Mouse (Mus musculus) cerebellum, adult 9-11 months (tissue): Measurements from ENCODE around the gene Clstn2.

Source experiments
- DNase-seq: peaks from one replicate; pipeline ENCODE4 v3.0.0; 2022

Clstn2 gene

DNA sequence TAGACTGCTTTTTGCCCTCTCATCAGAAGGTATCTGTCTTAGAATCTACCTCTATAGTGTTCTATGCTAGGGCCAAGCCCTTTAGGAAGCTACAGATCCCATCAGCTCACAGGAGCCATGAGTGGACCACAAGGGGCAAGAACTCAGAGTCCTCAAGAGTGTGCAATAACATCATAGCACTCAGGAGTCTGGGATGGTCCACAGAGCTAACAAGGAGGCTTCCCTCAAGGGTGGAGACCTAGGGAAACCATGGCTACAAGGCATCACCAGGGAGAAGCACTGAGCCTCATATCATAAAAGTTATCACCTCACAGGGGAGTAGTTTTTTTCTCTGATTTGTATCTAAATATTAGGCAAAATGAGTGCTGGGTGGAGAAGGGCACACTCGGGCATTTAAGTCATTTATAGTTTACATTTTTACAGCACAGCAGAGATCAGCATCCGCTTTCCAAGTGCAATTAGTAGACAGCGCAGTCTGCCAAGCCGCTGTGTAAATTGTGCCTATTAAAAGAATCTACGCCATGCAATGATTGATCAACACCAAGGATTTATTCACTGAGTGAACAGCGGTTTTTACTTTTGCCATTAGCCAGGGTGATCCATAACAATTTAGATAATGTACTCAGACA is 82.5 kb downstream of the Clstn2 start:
- DNase-seq, result no peak

DNA sequence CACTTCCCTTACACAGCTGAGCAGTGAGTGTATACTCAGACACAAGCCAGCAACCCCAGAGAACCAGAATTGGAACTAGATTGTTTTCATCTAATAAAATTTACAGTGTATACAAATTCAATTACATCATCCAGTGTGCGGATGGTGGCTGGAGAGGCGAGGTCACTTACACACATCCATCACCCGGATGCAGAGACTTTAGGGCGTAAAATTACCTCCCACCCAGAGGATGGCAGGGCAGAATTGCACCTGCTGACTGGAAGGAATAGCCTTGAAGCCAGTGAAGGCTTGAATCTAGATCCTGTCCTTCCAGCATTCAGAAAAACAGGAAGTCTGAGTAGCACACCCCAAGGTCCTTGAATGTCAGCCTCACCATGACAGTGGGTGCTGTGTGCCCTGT is 113.7 kb downstream of the Clstn2 start:
- no peak for DNase-seq

DNA sequence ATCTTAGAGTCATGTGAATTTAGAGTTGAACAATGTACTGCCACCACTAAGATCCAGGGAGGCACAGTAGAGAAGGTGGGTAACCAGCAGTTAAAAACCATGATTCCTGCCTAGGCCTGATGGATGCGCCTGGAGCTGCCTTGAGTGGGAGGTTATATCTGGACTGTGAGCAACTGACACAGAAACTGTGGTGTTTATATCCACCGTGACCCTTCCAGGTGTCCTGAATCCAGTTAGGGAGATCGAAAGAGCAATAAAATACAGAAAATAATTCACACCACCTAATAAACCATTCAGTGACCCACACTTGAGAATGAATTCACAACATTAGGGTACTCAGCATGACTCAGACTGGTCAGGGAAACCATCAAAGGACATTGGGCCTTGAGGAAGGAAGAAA is 141.6 kb downstream of the Clstn2 start:
- no peak for DNase-seq

DNA sequence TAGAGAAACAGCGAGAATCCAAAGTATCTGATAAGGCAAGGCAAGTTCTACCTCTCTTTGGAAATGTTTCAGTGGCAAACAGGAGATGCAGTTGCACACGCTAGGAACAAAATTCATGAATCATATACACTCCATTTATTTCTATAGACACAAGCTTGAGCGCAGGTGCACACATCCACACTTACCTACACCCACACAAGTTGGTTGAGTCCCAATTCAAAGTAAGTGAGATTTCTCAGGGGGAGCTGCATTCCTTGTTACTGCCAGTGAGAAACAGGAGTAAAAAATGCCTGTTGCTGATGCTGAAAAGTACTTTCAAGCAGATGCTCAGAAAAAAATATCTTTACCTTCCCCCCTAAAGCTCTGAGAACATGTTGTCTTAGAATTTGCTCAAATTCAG is 149.6 kb downstream of the Clstn2 start:
- no peak for DNase-seq

DNA sequence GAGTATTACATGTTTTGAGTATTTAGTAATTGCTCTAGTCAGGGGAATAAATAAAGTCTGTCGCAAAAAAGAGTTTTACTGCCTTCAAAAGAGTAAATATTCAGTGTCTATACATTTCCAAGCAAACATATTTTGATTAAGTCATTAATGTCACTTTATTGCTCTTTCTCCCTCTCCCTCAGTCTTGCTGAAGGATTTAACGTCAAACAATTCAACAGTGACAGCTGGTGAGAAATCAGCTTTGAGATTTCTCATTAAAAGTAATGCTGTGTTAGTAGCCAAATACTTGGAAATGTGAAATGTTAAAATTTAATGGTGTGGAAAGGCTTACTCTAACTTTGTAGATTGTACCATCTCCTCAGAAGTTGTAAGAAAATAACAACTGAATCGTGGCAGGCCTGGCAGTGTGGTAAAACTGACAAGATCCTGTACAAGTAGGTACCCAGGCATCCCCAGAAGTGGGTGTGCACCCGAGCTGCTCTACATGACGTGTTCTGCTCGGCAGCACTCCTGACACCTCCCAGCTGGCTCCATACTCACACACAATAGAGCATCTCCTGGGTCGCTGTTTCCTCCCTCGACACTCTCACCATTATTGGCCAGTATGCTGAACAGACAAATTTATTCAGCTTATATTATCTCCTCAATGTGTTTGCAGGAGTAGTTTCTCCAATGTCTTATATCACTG is 165.8 kb downstream of the Clstn2 start:
- DNase-seq, result no peak

DNA sequence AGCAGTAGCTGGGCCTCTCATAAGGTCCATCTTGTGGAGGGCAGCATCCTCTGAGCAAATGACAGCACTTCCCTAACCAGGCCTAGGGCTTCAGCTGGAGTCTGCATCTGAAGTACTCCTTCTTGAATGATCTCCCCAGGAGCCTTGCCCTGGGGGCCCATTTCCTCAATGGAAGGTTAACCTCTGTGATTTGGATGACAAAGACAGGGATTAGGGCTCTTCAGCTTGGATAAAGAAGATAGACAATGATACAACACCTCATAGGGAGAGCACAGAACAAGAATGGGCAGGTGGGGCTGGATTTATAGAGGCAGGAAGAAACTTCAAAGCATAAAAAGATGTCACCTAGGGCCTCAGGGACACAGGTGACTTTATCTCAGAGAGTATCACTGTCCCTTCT is 180.1 kb downstream of the Clstn2 start:
- no peak for DNase-seq

DNA sequence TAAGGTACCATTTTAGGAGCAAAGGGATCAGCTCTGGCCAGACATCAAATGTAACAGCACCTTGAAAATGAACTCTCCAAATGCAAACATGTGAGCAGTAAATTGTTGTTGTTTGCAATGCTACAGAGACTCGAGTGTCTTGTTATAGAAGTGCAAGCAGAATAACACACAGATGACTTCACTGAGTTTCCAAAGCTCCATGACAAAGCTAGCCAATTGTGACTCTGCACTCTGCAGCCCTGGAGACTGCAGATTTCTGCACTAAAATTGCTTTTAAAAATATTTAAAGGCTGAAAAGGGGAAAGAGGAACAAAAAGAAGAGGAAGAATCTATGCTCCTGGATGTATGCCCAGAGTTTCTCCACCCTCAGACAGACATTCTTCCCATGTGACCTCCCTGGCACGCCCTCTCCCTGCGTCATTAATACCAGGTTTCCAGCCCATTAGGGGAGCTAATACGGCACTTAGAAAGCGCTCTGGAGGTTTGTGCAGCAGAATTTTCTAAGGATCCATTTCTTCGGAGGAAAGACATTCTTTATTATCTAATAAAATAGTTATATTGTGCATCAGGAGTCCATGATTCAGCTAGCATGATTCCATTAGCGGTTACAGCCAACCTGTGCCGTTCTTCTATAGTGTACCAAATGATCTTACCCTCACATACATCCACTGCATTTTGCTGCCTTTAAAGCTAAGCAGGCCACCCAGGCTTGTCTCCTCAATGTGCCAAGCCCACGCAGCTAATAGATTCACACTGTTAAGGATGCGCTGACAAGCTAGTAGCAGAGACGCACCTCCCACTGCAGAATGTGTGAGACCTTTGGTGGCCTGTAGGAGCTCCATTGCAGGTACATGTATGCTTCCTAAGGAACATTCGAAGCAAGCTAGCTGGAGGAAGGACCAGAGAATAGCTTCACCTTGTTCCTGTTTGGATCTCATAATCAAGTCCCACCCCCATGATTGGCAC is 184.8 kb downstream of the Clstn2 start:
- no peak for DNase-seq

DNA sequence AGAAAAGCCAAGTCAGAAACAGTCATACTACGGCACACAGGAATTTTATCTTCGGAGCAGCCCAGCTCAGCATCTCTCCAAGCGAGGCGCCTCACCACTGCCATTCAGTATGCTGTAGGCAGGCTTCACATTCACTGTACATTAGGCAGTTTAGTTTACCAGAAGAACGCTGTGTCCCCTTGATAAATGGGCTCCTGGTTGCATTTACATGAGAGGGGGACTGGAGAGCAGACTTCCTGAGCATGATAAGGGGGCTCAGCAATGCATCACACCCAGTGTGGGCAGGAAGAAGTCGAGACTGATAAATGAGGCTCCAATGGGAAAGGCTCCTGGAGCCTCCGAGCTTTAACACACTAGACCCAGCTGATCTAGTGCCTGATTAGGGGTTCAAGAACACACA is 190.9 kb downstream of the Clstn2 start:
- no peak for DNase-seq

DNA sequence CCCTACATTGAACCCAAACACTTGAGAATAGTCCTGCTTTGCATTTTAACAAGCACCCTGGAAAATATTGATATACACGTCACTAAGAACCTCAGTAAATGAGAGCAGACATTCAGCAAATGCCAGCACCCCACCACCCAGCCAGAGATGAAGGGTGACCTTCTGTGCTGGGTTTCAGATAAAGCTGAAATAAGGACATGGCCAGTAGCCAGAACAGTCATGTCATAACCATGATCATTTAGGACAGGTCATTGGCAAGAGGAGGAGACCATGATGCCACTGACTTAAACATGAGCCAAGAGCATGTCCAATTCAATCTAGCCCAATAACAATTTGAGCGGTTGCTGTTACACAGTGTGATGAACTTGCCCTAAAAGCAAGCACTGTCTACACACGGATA is 201.8 kb downstream of the Clstn2 start:
- DNase-seq, result no peak

DNA sequence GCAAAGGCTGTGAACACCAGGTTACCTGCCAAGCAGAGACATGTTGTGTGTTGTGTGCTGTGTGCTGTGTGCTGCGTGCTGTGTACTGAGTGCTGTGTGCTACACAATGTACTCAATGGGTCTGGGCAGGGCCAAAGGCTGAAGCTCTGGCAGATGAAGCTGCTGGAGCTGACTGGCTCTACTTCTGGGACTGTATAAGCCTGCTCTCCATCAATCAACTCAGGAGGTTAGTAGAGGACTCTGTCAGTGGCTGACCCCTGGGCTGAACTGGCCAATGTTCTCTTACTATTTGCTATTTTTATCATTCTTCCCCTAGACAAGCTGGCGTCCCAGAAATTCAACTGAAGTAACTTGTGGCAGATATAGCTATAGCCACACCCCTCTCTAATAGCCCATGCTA is 203.1 kb downstream of the Clstn2 start:
- DNase-seq, result no peak

DNA sequence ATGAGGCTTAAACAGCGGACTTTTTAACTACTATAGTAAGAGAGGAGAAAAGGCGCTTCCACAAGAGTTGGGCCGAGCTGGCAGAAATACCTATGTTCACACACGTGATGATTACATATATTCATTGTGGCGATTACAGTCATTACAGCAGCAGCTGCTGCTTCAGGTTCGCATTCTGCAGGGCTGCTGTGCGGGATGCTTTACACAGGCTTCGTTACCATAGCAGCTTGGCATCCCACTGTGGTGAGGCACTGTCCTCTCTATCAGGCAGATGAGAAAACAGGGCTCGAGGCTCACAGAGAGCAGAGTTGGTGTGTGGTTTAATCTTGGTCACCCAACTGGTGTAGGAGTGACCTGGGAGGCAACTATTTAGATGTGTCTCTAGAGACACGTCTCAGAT is 205.3 kb downstream of the Clstn2 start:
- DNase-seq, result no peak

DNA sequence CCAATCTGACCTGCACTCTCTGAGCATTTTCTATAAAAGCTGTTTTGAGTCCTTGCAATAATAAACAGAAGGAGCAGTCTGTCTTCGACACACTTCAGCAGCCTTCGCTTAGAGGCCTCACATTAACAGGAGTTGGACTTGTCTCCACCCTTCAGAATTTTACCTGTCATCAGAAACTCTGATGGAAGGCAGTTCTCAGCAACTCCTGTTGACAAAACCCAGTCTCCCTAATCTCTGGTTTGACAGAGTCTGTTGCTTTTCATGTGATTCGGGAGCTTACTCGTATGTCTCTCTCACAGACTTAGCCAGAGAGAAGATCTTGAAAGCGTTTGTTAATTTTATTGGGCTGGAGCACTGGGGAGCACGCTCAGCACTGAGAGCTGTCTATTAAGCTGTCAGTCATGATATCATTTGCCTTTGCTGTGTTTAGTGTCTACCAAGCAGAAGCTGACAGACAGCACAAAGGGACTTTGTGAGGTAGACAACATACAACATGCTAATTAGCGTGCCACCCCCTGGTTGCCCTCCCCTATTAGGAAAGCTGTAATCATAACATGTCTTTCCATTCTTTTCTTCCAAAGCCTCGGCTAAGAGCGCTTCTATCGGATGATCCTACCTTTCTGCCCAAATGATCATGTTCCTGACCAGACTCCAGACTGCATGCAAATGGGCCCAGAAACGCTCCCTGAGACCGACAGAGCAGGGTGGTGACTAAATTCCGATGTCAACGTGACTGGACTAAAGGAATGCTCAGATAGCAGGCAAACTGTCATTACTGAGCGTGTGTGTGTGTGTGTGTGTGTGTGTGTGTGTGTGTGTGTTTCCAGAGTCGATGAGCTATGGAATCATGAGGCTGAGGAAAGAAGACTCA is 206.7 kb downstream of the Clstn2 start:
- no peak for DNase-seq

DNA sequence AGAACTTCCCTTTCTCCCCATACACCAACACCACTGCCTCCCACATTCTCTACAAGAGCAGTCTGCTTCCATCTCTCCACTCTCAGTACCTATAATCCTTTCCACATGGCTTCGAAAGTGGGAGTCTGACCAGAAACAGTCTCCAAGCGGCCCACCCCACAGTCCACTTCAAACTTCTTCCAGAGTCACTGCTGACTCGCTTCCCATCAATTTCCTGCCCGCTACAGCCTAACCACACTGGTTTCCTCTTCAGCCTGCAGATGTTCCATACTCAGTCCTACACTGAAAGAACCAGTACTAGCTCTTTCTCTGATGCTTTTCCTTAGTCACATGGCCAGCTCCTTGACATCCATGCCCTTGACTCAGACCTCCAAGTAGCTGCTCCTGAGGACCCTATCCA is 215.9 kb downstream of the Clstn2 start:
- no peak for DNase-seq

DNA sequence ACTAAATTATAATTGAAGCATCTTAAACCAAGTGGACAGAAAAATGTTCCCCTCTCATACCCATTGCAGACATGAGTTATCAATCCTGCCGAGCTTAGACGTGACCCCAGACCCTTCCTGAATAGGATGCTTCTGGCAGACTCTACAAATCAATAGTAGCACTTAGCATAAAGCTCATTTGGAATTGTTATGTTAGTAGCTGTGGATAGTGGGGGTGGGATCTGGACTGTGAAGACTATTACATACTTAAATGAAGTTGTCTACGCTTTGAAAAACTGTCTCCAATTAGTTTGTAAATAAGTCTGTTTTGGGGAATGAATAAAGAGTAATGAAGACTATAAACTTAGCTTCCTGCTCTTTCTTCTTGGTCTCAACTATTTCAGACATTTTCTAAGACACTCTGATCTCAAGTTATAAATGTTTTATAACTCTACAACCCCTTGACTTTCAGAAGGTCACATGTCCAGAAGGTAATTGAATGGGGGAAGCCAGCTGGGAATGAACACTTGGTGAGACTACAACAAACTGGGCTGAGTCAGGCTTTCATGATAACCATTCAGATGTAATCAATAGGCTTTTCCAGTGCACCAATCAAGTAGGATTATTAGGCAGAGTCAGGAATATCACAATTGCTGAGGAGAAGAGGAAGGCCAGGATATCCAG is 216.7 kb downstream of the Clstn2 start:
- no peak for DNase-seq

DNA sequence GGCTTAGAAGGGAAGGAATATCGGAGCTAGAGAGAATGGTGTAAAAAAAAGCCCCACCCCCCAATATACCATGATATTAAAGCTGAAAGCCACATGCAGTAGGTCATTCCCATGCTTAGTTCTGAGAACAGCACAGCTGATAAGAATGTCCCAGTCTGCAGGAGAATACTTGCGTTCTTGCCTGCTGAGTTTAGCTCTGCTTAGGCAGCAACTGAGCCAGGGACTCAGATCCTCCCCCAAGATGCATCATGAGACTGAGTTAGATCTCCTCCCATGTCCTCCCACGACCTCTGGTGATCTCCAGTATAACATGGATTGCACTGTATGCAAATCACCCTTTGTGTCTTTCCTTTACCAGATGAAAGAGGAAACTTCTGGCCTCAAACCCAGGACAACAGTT is 219.8 kb downstream of the Clstn2 start:
- no peak for DNase-seq

DNA sequence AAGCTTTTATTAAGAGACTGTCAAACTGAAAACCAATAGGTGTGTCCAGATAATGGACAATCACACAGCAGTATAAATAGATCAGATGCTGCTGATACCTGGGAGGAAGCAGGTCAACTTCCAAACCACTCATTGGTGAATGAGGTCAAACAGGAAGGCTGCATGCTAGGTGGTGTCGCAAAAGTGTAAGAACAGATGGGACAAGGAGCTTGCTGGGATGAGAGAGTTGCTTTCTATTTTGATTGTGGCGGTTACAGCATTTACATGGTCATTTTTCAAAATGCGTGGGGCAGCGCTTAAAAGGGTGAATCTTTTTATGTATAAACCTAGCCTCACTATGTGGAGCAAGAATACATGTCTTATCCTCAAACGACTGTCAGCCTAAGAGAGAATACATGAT is 225.9 kb downstream of the Clstn2 start:
- peak; percentile 10 for DNase-seq

DNA sequence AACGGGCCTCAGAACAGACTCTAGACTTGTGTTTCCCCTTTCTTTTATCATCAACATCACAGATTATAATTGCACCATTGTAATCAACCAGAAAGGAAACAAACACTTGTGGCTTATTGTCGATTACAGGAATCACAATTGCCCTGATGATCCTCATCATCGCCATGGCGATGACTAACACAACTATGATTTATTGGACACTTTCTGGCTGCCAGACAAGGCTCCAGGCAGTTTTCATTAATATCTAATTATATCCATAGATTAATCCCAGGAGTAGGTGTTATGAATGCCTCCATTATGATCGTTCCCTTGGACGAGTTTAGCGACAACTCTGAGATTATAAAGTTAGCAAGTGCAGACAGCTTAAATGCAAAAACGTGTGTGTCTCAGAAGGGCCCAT is 239.3 kb downstream of the Clstn2 start:
- DNase-seq, result no peak

DNA sequence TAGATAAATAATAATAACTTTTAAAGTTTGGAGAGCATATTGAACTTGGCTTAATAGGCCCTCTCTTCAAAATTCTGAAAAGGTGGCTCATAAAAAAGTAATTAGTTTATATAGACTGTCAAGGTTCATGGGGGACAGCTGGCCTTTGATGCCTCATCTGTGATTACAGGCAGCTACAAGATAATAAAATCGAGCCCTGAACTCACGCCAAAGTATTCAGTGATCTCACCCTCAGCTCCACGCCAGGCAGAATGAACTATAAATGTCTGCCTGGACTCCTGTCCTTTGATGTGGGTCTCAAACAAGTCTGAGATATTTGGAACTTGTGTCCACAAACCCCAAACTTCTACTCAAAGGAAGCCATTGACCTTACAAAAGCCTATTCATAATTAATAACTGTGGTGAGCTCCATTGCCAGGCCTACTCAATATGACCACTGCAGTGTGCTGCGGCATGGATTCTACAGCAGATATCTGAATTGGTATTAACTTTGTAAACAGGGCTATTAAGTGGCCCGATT is 244.8 kb downstream of the Clstn2 start:
- DNase-seq, result no peak

DNA sequence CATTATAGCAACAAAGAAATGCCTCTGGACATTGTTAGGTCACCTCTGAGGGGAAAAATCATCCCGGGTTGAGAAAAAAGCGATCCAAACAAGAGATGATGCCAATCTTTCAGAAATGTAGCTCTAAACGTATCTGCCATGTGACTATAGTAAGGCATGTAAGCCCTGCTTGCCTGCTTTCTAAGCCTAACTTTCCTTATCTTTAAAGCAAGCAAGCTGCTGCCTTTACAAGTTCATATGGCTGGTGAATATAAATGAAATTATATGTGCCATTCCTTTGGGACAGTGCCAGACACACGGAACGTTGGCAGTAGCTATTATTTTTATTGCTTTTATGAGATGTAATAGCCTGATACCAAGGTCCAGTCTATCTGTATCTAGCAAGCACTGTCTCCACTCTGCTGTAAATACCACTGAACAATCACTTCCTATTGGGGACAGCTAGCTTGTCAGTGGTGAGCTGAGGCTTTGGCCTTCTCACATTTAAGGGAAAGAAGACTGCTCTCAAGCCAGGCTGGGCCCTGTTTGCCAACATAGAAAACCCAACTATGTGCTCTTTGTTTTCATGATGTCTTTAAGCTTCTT is 252.9 kb downstream of the Clstn2 start:
- DNase-seq, result no peak

DNA sequence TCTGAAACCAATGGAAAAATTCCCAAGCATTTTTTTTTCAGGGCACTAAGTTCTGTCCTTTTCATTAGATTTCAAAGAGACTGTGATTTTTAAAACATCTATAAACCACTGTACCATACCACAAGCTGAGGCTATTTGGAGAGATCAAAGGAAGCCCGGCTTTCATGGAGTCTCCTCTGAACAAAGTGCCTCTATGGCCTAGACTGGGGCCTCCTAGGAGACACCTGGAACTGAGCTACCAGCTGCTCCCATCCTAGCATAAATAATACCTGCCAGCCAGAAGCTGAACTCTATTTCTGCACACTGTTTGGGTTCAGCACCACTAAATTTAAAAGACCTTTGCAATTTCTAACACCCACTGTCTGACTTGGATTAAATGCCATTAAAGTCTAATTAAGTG is 257.2 kb downstream of the Clstn2 start:
- DNase-seq, result no peak

DNA sequence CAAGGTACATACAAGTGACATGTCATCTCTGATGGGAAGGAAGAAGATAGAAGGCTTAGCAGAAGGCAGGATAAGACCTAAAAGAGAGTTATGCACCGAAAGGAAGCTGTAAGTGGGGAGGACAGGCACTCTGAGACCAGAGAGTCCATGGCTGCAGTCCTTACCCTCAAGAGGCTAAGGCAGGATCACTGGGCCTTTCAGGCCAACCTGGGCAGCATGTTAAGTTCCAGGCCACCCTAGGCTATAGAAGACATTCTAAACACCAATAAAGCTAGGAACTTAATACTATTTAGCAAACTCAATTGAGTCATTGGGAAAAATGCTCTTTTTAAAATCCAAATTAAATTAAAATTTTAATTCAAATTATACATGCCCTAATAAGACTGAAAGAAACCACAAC is 258.0 kb downstream of the Clstn2 start:
- no peak for DNase-seq

DNA sequence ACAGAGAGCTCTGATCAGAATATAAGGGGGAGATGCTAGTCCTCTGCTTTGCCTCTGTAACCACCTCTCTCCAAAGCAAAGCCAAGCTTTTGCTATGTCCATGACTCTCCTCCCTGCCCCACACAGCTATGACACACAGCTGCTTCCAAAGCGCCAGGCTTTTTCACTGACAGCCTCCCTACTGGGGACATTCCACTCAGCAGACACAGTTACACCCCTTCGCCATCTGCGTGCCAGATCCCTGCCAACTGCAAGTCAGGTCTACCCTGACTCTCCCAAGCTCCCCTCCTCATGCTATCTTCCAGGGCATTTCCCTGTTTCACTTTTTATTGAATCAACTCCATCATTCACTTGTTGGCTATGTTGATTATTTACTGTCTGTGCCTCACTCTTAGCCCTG is 259.1 kb downstream of the Clstn2 start:
- DNase-seq, result no peak
